Mouse (Mus musculus) urinary bladder, postnatal 14 days (tissue): ENCODE results near the gene Htr3b.
A peak's percentile ranks its signal among the peaks of the same experiment; 100 is the strongest.
"Not testable (repeated sequence)": the region's sequence is repeated elsewhere in the genome, so short reads cannot be mapped to it uniquely, and the experiment has no call there.

ENCODE experiments used
- DNase-seq: peaks from one replicate; pipeline ENCODE4 v3.0.0; 2021; ENCODE audit warnings: low spot score

The Htr3b gene

DNA sequence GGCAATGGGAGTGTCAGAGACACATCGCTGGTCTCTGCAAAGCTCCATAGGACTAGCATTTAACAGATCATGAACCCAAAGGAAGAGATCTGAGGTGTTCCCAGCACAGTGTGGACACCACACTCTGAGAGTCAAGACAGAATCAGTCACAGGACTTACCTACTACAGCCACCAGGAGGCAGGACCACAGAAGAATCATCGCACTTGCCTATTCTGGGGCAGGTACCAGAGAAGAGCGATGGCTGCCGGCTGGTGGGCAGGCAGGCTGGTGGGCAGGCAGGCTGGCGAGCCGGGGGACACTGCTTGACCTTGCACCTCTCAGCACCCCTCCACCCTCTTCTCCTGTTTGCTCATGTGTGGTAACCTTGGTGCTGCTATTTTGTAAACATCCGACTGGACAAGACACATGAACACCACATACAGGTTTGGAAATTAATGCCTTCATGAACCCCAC is at the start of gene Htr3b:
Gene Htr3b, minus strand, starts transcription at position 404 of the 454 bp plus-strand sequence.
- DNase-seq, result no peak

GRCm38 (mm10) chr9:48999256-48999655 is 34.5 kb upstream of the Htr3b start:
- DNase-seq, result no peak

DNA sequence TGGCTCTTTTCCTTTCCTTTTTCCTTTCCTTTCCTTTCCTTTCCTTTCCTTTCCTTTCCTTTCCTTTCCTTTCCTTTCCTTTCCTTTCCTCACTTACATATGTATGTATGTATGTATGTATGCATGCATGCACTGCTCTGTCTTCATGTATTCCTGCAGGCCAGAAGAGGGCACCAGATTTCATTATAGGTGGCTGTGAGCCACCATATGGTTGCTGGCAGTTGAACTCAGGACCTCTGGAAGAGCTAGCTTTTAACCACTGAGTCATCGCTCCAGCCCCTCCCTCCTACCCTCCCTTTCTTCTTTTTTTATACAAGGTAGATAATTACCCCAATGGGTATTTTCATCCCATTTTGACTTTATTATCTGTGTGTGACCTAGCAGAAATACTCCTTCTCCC is 30.9 kb upstream of the Htr3b start:
- no peak for DNase-seq

DNA sequence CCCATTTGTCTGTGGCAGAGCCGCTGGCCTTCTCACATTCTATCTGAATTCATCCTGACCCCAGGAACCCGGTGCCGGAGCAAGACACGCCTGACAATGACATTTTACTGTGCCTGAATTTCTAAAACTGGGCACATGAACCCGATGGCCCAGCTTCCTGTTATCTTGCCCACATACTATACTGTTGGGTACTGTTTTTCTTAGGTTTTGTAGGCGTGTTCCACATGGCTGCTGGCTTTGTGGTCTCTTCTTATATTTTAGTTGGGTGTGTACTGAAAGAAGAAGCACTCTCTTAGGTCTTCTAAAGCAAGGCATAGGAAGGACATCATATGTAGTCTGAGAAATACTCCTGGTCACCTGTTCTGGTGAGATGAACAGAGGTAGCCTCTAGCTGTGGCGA is 30.0 kb upstream of the Htr3b start:
- DNase-seq, result no peak

- no peak for DNase-seq
Measured at GRCm38 (mm10) chr9:48991671-48992070, 26.9 kb upstream of the Htr3b start.

- no peak for DNase-seq
Measured at GRCm38 (mm10) chr9:48987201-48988101, 22.7 kb upstream of the Htr3b start.

- no peak for DNase-seq
Measured at GRCm38 (mm10) chr9:48986616-48987141, 21.9 kb upstream of the Htr3b start.

- no peak for DNase-seq
Measured at GRCm38 (mm10) chr9:48985708-48986088, 20.9 kb upstream of the Htr3b start.

DNA sequence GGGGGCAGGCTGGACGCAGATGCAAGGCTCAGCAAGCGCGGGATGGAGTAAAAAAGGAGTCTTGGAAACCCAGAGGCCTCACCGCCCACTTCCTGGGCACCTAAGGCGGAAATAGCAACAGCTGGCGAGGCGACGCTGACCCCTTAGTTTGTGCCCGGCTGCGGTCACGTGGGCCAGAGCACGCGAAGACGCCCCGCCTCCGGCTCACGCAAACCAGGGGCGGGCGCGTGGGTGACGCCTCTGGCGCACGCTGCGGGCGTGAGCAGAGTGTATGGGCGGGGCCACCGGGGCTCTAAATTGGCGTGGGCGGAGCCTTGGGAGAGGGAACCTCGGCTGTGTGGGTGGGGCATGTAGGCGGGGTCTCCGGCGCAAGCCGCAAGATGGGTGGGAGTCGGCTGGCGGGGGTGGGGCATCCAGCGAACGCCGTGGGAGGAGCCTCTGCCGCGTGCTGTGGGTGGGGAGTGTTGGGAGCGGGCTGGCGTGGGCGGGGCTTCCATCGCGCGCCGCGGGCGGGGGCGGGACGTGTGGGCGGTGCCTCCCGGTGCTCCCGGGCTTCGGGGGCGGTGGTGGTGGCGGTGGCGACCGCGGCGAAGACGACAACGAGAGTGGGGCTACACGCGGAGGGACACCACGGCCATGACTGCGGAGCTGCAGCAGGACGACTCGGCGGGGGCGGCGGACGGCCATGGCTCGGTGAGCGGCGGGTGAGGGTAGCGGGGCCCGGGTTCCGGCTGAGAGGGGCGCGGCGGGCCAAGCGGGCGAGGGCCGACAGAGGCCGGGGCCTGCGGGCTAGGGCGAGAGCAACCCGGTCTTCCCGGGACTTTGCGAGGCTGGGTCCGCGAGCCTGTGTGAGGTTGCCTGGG is 20.3 kb upstream of the Htr3b start, which contains the start of gene Usp28:
Gene Usp28, plus strand, starts transcription at position 531 of the 863 bp plus-strand sequence.
- DNase-seq, result peak; percentile 100

- DNase-seq, result no peak
Measured at GRCm38 (mm10) chr9:48984320-48984844, 19.6 kb upstream of the Htr3b start.

GRCm38 (mm10) chr9:48983801-48984200 is 19.0 kb upstream of the Htr3b start:
- not testable (repeated sequence) for DNase-seq

DNA sequence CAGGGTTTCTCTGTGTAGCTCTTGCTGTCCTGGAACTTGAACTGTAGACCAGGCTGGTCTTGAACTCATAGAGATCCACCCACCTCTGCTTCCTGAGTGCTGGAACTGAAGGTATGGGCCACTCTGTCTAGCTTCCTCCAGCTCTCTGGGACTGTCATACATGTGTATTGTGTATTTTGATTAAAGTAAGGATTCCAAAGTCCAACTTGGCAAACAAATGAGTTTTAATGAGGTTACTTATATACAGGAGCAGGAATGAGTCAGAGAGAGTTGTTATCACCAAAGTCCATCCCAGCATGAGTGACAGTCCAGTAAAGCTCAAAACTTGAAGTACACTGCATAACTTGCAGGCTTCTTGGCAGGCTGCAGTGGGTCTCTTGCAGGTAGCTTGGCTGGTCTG is 17.0 kb upstream of the Htr3b start:
- no peak for DNase-seq

DNA sequence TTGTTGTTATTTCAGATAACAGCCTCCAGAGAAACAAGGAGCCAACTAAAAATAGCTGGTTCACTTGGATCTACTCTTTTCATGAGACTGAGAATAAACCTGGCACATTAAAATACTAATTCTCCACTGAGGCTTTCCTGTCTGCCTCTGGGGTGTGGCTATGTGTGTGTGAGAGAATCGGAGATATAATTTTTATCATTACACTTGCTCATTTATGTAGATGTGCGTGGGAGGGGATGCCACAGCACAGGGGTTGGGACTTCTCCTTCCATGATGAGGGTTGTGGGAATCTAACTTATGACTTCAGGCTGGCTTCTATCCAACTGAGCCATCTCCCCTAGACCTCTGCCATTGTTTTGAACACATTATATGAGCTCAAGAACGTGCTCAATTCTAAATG is 16.0 kb upstream of the Htr3b start:
- DNase-seq, result no peak

- no peak for DNase-seq
Measured at GRCm38 (mm10) chr9:48980371-48980770, 15.6 kb upstream of the Htr3b start.

GRCm38 (mm10) chr9:48976661-48977355 is 12.0 kb upstream of the Htr3b start:
- peak; percentile 8 for DNase-seq

DNA sequence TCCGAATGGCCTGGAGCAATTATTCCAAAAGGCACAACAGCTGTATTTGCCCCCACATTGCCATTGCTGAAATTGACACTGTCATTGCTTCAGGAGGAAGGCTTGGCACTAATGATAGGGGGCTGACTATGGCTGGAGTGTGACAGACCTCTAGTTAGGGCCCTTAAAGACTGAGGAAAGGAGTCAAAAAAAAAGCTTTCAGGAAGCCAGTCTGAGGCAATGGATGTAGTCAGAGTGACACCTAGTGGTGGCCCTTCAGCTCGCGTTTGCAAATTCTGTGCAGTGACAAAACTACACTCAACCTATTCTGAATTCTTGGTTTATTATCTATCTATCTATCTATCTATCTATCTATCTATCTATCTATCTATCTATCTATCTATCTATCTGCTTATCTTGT is 7.7 kb upstream of the Htr3b start:
- peak; percentile 44 for DNase-seq

GRCm38 (mm10) chr9:48962131-48962530 is 2.7 kb downstream of the Htr3b start:
- no peak for DNase-seq

GRCm38 (mm10) chr9:48961314-48961713 is 3.5 kb downstream of the Htr3b start:
- DNase-seq, result no peak

DNA sequence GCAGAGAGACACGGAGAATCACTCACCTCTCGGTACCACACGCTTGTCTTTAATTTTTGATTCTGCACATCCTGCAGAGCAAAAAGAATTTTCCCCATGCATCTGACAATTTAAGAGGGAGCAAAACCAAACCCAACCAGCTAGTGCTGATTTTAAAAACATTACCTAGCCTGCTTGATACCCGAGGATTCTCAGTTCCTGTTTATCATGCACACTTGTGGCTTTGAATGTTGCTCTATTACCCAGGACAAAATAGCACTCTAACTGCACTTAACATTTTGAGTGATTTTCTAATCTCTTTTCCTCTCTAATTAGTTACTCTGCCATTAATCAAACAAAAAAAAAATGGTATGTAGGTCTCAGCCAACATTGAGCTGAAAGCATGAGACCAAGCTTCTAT is 17.2 kb downstream of the Htr3b start:
- DNase-seq, result no peak

DNA sequence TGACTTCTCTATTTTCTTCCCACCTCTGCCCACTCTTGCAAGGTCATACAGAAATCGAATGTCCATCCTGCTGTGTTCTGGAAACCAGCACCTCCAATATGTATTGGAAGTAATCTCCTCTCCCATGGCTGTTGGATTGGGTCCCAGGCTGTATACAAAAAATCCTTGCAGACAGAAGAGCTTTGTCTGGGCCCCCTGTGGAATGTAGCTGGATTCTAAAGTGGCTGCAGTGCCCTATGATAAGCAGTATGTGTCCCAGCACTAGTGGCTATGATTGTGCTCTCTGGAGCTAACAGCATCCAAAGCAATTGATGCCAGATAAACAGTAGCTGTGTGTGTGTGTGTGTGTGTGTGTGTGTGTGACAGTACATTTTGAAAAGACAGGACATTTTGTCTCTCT is 22.4 kb downstream of the Htr3b start:
- DNase-seq, result no peak

GRCm38 (mm10) chr9:48929436-48929835 is 35.4 kb downstream of the Htr3b start:
- no peak for DNase-seq

GRCm38 (mm10) chr9:48928781-48929180 is 36.0 kb downstream of the Htr3b start:
- DNase-seq, result no peak
